Mouse (Mus musculus) liver, embryonic 16.5 days (tissue): Measurements from ENCODE around the gene Ust. TPM values are rescaled to one million over a fixed set of nuclear protein-coding genes. Genes with fewer than 3 reads are reported as not detected.

Experiments used
- ATAC-seq: fragments of 200-750 bp; cut with Nextera tagmentation; 2 replicates; pipeline ENCODE4 v1.8.0; 2017; ENCODE audit warnings: low read depth, mild to moderate bottlenecking, moderate number of reproducible peaks, moderate library complexity
- H3K27ac ChIP-seq: fragments of 300-500 bp; sonication (generic); 2 replicates; pipeline ENCODE4 v1.5.1; 2014; ENCODE audit warnings: mild to moderate bottlenecking, low read length
- H3K27me3 ChIP-seq: fragments of 300-500 bp; sonication (generic); 2 replicates; pipeline ENCODE4 v1.6.1; 2014; ENCODE audit warnings: low read depth, low read length, mixed read lengths; ENCODE audit not compliant: control insufficient read depth, insufficient read depth
- H3K36me3 ChIP-seq: fragments of 300-500 bp; sonication (generic); 2 replicates; pipeline ENCODE4 v1.6.1; 2014; ENCODE audit warnings: mild to moderate bottlenecking; ENCODE audit not compliant: control insufficient read depth, insufficient read depth
- H3K4me1 ChIP-seq: fragments of 300-500 bp; sonication (generic); 2 replicates; pipeline ENCODE4 v1.6.1; 2014; ENCODE audit warnings: low read depth, low read length, mixed read lengths; ENCODE audit not compliant: control insufficient read depth
- H3K4me2 ChIP-seq: fragments of 300-500 bp; sonication (generic); 2 replicates; pipeline ENCODE4 v1.6.1; 2014; ENCODE audit warnings: low read depth, low read length, mixed read lengths
- H3K4me3 ChIP-seq: fragments of 300-500 bp; sonication (generic); 2 replicates; pipeline ENCODE4 v1.5.1; 2014; ENCODE audit warnings: low read depth, mild to moderate bottlenecking, low read length
- H3K9ac ChIP-seq: fragments of 300-500 bp; sonication (generic); 2 replicates; pipeline ENCODE4 v1.6.1; 2014; ENCODE audit warnings: low read depth, low read length
- H3K9me3 ChIP-seq: fragments of 300-500 bp; sonication (generic); replicated peaks from 2 replicates; pipeline ENCODE4 v1.6.1; 2016; ENCODE audit warnings: low read length; ENCODE audit not compliant: control insufficient read depth
- WGBS: fragments of 180-500 bp; shearing (Covaris S2); extraction: QIAGEN DNeasy Blood & Tissue Kit; methylation state at CpG from one replicate; pipeline ENCODE4 v1.1.7; 2014; ENCODE audit not compliant: insufficient replicate concordance; 5-methylcytosine and 5-hydroxymethylcytosine counted together
- polyA plus RNA-seq: library from polyadenylated mRNA; unstranded; fragments of >200 nt; fragmentation: Nextera tagmentation; extraction: Ambion mirVana; gene quantifications from 2 replicates; pipeline ENCODE4 v1.2.1, GENCODE M21; 2015

The Ust gene
- polyA plus RNA-seq, 1 experiment from 2014 or later: 0.48 TPM

- no peaks in the 10 kb centered on the region for H3K4me1 ChIP-seq
Observed at GRCm38 (mm10) chr10:8287350-8287791, 231.3 kb downstream of the Ust start.

DNA sequence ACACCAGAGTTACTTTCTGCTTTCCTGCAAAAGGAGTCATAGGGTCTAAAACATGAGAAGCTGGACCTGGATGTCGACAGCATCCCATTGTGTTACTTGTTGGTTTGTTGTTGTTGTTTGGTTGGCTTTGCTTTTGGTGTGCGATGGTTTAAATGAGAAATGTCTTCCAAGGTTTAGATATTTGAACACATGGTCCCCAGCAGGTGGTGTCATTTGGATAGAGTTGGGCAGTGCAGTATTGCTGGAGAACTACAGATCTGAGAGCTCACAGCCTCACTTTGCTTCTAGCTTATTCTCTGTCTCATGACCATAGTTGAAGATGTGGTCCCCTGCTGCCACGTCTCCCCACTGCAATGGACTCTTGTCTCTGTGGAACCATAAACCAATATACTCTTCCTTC, 234.6 kb downstream of the Ust start:
- ATAC-seq: no peak
- no peak overlapping the region for H3K4me3 ChIP-seq
- no peak overlapping the region for H3K9ac ChIP-seq
- no peak overlapping the region for H3K27ac ChIP-seq
- 61% methylated on average over 3 of the region's 3 CpGs for WGBS
- no peaks in the 10 kb centered on the region for H3K4me1 ChIP-seq
- no peak overlapping the region for H3K4me2 ChIP-seq
- no peaks in the 10 kb centered on the region for H3K36me3 ChIP-seq
- no peaks in the 10 kb centered on the region for H3K27me3 ChIP-seq
- H3K9me3 ChIP-seq: no peaks in the 10 kb centered on the region

More at GRCm38 (mm10) chr10:8287350-8287791, 231.3 kb downstream of the Ust start:
- Histone ChIP-seq H3K36me3 (no peaks in the 10 kb centered on the region), H3K27ac (no peak overlapping the region), H3K4me3 (no peak overlapping the region), H3K9me3 (no peaks in the 10 kb centered on the region), H3K9ac (no peak overlapping the region), H3K27me3 (no peaks in the 10 kb centered on the region), H3K4me2 (no peak overlapping the region)
- no peak for ATAC-seq
- WGBS: 15% methylated on average over 6 of the region's 6 CpGs

DNA sequence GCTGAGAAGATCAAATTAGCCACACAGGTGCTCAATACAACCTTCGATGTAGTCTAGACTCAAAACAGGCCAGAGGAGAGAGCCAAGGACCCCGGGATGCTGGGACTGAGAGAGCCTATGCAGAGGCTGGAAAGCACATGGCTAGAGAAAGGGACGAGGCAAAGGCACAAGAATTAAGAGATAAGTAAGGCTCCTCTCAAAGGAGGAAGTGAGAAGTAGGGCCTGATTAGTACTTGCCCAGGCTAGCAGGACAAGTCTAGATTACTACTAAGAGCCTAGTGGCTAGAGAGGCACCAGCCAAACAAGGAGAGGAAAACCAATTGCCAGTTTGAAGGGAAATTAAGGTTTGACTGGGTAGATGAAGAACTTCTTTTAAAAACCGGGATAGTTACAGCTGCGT, 241.5 kb downstream of the Ust start:
- Histone ChIP-seq H3K4me3 (no peak overlapping the region), H3K9me3 (no peaks in the 10 kb centered on the region), H3K4me1 (no peaks in the 10 kb centered on the region), H3K36me3 (no peaks in the 10 kb centered on the region), H3K4me2 (no peak overlapping the region), H3K9ac (no peak overlapping the region), H3K27me3 (no peaks in the 10 kb centered on the region), H3K27ac (no peak overlapping the region)
- 48% methylated on average over 5 of the region's 5 CpGs for WGBS
- no peak for ATAC-seq

DNA sequence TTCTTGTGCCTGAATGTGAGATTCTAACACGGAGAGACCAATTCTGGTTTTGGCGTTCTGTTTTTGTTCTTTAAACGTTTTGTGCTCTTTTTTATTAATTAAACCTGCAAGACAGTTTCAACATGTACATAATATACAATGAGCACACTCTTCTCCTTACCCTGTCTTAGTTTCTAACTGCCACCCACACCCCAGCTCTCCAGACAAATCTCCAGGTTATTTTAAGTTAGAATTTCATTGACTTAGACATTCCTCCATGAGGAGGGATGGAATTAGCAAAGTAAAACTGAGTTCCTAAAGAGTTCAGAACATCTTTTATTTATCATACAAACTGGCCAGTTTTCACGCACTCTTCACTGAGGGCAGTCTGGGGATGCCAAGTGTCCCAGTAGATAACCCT, 248.9 kb downstream of the Ust start:
- H3K27ac ChIP-seq: no peak overlapping the region
- no peak overlapping the region for H3K4me3 ChIP-seq
- 68% methylated on average over 4 of the region's 4 CpGs for WGBS
- ATAC-seq: no peak
- no peaks in the 10 kb centered on the region for H3K9me3 ChIP-seq
- H3K4me1 ChIP-seq: no peaks in the 10 kb centered on the region
- H3K27me3 ChIP-seq: no peaks in the 10 kb centered on the region
- no peaks in the 10 kb centered on the region for H3K36me3 ChIP-seq
- H3K9ac ChIP-seq: no peak overlapping the region
- H3K4me2 ChIP-seq: no peak overlapping the region

DNA sequence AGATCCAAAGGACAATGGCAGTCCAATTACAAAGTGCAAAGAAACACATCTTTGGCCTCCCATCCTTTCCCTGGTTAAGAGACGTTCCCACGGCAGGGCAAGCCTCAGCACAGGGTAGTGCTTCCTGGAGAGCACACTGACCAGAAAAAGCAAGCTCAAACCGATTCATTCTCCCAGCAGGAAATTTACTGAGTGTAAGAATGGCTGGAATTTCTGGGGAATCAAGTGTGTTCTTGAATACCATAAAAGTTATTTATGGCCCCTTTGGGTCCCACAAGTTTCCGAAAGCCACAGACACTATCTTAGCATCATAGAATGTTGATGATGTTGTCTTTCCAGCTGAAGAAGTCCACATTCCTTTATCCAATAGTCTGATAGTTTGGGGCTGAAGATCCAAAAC, 258.9 kb downstream of the Ust start:
- no peaks in the 10 kb centered on the region for H3K27me3 ChIP-seq
- H3K9ac ChIP-seq: no peak overlapping the region
- no peak overlapping the region for H3K27ac ChIP-seq
- H3K4me2 ChIP-seq: no peak overlapping the region
- no peaks in the 10 kb centered on the region for H3K36me3 ChIP-seq
- H3K4me3 ChIP-seq: no peak overlapping the region
- no peaks in the 10 kb centered on the region for H3K4me1 ChIP-seq
- no peaks in the 10 kb centered on the region for H3K9me3 ChIP-seq
- 43% methylated on average over 4 of the region's 4 CpGs for WGBS
- ATAC-seq: no peak

DNA sequence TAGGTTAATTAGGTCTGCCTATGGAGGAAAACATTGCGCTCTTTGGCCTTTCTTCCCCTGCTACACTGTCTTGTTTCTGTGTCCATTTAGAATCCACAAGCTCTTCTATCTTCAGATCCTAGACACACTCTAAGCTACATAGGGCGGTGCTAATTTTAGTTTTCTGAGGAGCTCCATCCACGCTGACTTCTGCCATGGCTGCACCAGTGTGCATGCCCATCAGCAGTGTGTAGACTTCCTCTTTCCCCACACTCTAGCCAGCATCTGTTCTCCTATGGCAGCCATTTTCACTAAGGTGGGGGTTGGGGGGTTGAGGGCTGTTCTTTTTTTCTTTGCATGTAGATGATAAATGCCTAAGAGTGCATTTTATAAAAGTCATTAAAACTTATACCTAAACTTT, 268.6 kb downstream of the Ust start:
- ATAC-seq: no peak

DNA sequence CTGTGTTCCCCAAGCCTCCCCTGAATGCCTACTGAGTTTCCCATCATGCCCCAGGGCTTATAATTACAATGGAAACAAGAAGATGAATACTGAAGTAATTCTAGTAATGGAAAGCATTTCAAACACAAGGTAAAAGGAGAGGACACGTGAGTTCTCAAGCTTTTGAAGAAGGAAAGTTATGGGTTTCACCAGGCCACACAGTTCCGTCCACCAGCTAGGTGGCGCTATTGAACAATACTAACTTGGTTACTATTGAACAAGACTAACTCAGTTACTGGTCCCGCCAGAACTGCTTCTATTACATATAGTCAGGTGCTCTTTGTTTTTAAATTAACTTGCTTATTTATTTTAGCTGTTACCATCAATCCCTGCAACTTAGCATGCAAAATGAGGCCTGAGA, 276.3 kb downstream of the Ust start:
- Histone ChIP-seq H3K9ac (no peak overlapping the region), H3K4me3 (no peak overlapping the region), H3K36me3 (no peaks in the 10 kb centered on the region), H3K27ac (no peak overlapping the region), H3K4me2 (no peak overlapping the region), H3K27me3 (no peaks in the 10 kb centered on the region), H3K4me1 (no peaks in the 10 kb centered on the region), H3K9me3 (no peaks in the 10 kb centered on the region)
- WGBS: 6% methylated on average over 4 of the region's 4 CpGs
- no peak for ATAC-seq

More for the DNA sequence above, 268.6 kb downstream of the Ust start:
- no peak overlapping the region for H3K9ac ChIP-seq
- H3K4me2 ChIP-seq: no peak overlapping the region
- no peak overlapping the region for H3K27ac ChIP-seq
- 46% methylated on average over 3 of the region's 3 CpGs for WGBS
- no peaks in the 10 kb centered on the region for H3K27me3 ChIP-seq
- H3K4me1 ChIP-seq: no peaks in the 10 kb centered on the region
- H3K36me3 ChIP-seq: no peaks in the 10 kb centered on the region
- H3K4me3 ChIP-seq: no peak overlapping the region
- no peaks in the 10 kb centered on the region for H3K9me3 ChIP-seq

DNA sequence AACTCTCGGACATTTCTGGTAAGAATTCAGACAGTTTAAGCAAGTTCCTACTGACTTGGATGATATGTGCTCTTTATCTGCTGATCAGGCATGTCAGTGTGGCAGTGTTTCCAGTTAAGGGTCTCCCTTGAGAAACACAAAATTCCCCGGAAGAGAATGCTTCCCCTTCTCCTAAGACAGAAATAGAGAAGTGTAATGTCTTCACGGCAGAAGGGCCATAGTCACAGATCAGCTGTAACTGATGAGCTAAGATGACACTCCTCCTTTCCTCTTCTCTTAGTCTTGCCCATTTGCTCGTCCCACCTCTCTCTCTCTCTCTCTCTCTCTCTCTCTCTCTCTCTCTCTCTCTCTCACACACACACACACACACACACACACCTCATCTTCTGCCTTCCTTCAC, 277.9 kb downstream of the Ust start:
- H3K4me3 ChIP-seq: no peak overlapping the region
- WGBS: 17% methylated on average over 4 of the region's 4 CpGs
- H3K36me3 ChIP-seq: no peaks in the 10 kb centered on the region
- H3K9ac ChIP-seq: no peak overlapping the region
- no peak for ATAC-seq
- no peak overlapping the region for H3K4me2 ChIP-seq
- H3K27me3 ChIP-seq: no peaks in the 10 kb centered on the region
- H3K9me3 ChIP-seq: no peaks in the 10 kb centered on the region
- H3K27ac ChIP-seq: no peak overlapping the region
- no peaks in the 10 kb centered on the region for H3K4me1 ChIP-seq

- Histone ChIP-seq H3K27ac (no peak overlapping the region), H3K4me1 (no peaks in the 10 kb centered on the region), H3K4me3 (no peak overlapping the region), H3K9me3 (no peaks in the 10 kb centered on the region), H3K4me2 (no peak overlapping the region), H3K27me3 (no peaks in the 10 kb centered on the region), H3K36me3 (no peaks in the 10 kb centered on the region), H3K9ac (no peak overlapping the region)
- WGBS: 4% methylated on average over 3 of the region's 3 CpGs
- ATAC-seq: no peak
Observed at GRCm38 (mm10) chr10:8240242-8240641, 278.4 kb downstream of the Ust start.
